Mouse (Mus musculus) intestine, embryonic 15.5 days (tissue): Measurements from ENCODE around the gene Cpeb1. TPM values are rescaled to one million over a fixed set of nuclear protein-coding genes. Genes with fewer than 3 reads are reported as not detected.

Source experiments
- ATAC-seq: fragments of 200-750 bp; cut with Nextera tagmentation; 2 replicates; pipeline ENCODE4 v1.8.0; 2017; ENCODE audit warnings: moderate TSS enrichment, moderate library complexity
- H3K27ac ChIP-seq: fragments of 300-500 bp; sonication (generic); 2 replicates; pipeline ENCODE4 v1.5.1; 2015; ENCODE audit warnings: mild to moderate bottlenecking, inconsistent platforms
- H3K27me3 ChIP-seq: fragments of 300-500 bp; sonication (generic); replicated peaks from 2 replicates; pipeline ENCODE4 v1.6.1; 2015; ENCODE audit warnings: inconsistent platforms
- H3K36me3 ChIP-seq: fragments of 300-500 bp; sonication (generic); 2 replicates; pipeline ENCODE4 v1.6.1; 2015; ENCODE audit warnings: inconsistent platforms
- H3K4me1 ChIP-seq: fragments of 300-500 bp; sonication (generic); replicated peaks from 2 replicates; pipeline ENCODE4 v1.6.1; 2015; ENCODE audit warnings: inconsistent platforms
- H3K4me2 ChIP-seq: fragments of 300-500 bp; sonication (generic); replicated peaks from 2 replicates; pipeline ENCODE4 v1.6.1; 2015; ENCODE audit warnings: mild to moderate bottlenecking, inconsistent platforms
- H3K4me3 ChIP-seq: fragments of 300-500 bp; sonication (generic); replicated peaks from 2 replicates; pipeline ENCODE4 v1.5.1; 2015; ENCODE audit warnings: inconsistent platforms
- H3K9ac ChIP-seq: fragments of 300-500 bp; sonication (generic); 2 replicates; pipeline ENCODE4 v1.6.1; 2015; ENCODE audit warnings: inconsistent platforms
- H3K9me3 ChIP-seq: fragments of 300-500 bp; sonication (generic); 2 replicates; pipeline ENCODE4 v1.6.1; 2016; ENCODE audit warnings: inconsistent platforms
- WGBS: fragments of 180-500 bp; shearing (Covaris S2); methylation state at CpG from one replicate; pipeline ENCODE4 v1.1.7; 2015; 5-methylcytosine and 5-hydroxymethylcytosine counted together
- polyA plus RNA-seq: library from polyadenylated mRNA; unstranded; fragments of >200 nt; fragmentation: Nextera tagmentation; extraction: Ambion mirVana; gene quantifications from 2 replicates; pipeline ENCODE4 v1.2.1, GENCODE M21; 2015

The Cpeb1 gene
- polyA plus RNA-seq, 1 experiment from 2014 or later: 0.78 TPM

DNA sequence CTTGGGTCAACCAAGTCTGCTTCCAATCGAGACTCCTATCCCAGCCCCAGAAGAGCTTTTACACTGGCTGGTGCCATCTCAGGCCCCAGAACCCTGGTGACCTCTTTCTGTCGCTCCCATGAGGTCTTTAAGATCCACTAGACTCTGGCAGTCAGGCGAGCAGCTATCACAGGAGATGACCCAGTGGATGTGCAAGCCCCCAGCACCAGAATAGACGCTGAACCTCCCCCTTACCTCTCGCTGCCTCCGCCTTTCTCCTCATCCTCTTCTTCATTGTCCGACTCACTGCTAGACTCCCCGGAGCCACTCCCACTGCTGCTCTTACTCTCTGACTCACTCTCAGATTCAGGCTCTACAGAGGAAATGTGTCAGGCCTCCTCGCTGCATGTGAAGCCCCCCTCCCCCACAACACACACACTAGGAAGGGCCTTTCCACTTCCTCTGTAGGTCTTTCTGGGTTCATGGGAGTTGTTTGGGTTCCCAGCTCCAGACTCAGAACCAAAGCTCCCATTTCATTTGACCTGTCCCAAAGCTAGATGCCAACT, 9.7 kb upstream of the Cpeb1 start:
- ATAC-seq: no peak
- H3K27me3 ChIP-seq: peaks cover 6% of the 10 kb centered on the region; the same call in 1 of the 2 replicates
- 76% methylated on average over 9 of the region's 9 CpGs for WGBS
- H3K4me1 ChIP-seq: no peaks in the 10 kb centered on the region
- no peaks in the 10 kb centered on the region for H3K9me3 ChIP-seq
- H3K36me3 ChIP-seq: no peaks in the 10 kb centered on the region
- H3K4me2 ChIP-seq: no peak overlapping the region
- H3K27ac ChIP-seq: no peak overlapping the region
- H3K9ac ChIP-seq: no peak overlapping the region
- no peak overlapping the region for H3K4me3 ChIP-seq

DNA sequence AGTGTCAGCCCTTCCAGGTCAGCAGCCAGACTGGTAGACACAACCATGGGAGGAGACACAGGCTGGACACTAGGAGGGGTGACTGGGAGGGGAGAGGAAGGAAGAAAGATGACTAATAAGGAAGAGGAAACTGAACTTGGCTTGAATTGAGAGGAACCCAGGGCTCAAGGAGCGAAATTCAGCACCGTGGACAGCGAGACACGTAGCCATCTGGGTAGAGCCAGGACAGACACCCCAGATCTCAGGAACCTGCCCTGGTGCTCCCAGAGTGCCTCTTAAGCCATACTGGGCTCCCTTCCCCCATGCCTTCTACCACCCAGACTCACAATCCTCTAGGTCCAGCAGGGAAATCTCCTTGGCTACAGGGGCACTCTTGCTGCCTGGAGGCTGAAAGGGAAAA, 8.9 kb upstream of the Cpeb1 start:
- no peaks in the 10 kb centered on the region for H3K36me3 ChIP-seq
- no peak for ATAC-seq
- peaks cover 6% of the 10 kb centered on the region; the same call in 1 of the 2 replicates for H3K27me3 ChIP-seq
- no peaks in the 10 kb centered on the region for H3K9me3 ChIP-seq
- H3K4me3 ChIP-seq: no peak overlapping the region
- no peaks in the 10 kb centered on the region for H3K4me1 ChIP-seq
- 4% methylated on average over 4 of the region's 4 CpGs for WGBS
- no peak overlapping the region for H3K27ac ChIP-seq
- H3K4me2 ChIP-seq: no peak overlapping the region
- no peak overlapping the region for H3K9ac ChIP-seq

DNA sequence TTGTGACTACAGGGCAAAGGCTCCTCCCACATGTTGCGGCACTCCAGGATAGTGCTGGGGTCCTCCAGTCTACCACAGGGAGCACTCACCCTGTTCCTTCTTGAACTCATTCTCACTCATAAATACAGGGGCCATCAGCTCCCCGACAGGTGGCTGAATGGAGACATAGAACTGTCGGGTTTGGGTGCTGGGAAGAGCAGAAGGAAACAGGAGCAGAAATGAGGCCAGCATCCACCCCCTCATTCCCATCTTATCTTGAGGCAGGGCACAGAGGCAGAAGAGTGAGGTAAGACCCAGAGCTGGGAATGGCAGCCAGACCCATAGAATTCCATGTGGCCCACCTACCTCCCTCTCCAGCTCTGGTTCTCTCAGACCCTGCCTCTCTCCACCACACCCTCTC, 7.5 kb upstream of the Cpeb1 start:
- H3K27me3 ChIP-seq: peaks cover 11% of the 10 kb centered on the region; the same call in 1 of the 2 replicates
- 75% methylated on average over 3 of the region's 3 CpGs for WGBS
- H3K4me2 ChIP-seq: no peak overlapping the region
- no peaks in the 10 kb centered on the region for H3K36me3 ChIP-seq
- no peak overlapping the region for H3K27ac ChIP-seq
- ATAC-seq: no peak
- H3K9me3 ChIP-seq: no peaks in the 10 kb centered on the region
- H3K4me3 ChIP-seq: no peak overlapping the region
- H3K9ac ChIP-seq: no peak overlapping the region
- H3K4me1 ChIP-seq: no peaks in the 10 kb centered on the region

DNA sequence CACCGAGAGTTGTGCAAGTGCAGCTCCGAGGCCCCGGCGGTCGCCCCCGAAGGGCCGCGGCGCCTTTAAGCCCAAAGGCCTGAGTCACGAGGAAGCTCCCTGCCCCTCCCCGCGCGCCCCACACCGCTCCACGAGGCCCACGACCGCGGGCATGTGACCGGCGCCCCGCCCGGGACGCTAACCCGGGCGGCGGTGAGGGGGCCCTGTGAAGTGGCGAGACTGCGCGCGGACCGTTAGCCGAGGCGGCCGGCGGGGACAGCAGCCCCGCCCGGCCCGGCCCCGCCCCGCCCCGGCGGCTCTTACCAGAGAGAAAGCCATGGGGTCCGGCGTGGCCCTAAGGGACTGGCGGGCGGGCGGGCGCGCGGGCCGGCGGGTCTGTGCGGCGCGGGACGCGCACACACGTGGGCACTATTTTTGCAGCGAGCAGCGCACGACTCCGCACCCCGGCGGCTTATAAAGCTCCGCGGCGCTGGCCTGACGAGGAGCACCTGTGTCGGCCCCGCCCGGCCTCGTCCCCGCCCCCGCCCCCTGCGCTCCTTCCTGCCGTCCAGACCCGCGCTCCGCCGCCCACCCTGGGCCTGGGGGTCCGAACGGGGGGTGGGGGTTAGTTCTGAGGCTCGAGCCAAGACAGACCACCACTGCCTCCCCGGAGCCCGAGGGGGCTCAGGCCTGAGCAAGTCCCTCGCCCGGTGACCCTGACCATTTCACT, 780 bp downstream of the Cpeb1 start:
- Histone ChIP-seq H3K27ac (no peak overlapping the region), H3K9ac (peak overlapping the region; percentile 28; the same call in 1 of the 2 replicates), H3K4me1 (peaks cover 23% of the 10 kb centered on the region), H3K36me3 (no peaks in the 10 kb centered on the region), H3K9me3 (no peaks in the 10 kb centered on the region), H3K4me2 (peak overlapping the region; percentile 95), H3K4me3 (peak overlapping the region; percentile 52), H3K27me3 (peaks cover 64% of the 10 kb centered on the region)
- ATAC-seq: peak; percentile 71
- WGBS: 1% methylated on average over 68 of the region's 87 CpGs

DNA sequence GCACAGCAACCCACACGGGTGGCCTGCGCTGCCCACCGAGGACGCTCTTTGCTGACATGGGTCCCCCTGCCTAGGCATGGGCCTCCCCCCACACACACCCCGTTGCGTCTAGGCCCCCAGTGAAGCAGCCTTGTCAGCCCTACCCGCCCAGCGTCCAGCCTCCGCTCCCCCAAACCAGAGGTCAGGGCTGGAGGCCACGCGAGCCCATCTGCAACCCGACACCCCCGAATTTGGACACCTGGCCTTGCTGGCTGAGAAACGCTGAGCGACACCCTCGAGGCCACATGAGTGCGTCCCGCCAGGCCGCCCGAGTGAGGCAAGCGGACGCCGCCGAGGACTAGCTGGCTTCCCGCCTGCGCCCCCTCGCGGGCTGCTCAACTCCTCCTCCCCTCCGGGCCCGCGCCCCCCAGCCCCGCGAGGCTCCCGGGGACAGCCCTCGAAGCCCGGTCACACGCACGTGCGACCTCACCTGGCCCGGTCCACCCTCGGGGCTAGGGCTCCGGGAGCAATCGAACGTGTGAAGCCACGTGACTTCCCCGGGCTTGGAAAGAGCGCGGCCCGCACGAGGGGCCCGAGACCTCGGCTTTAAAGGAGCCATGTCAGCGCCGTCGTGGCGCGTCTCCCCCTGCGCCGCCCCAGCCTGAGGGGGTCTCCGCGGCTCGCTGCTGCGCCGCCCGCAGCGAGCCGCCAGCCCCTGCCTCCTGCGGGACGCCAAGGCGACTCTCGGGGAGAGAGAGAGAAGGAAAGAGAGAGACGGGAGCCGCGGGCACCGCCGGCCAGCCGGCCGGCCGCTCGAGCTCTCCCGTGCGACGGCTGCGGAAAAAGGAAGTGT, 1.6 kb downstream of the Cpeb1 start:
- WGBS: 3% methylated on average over 73 of the region's 84 CpGs
- H3K27ac ChIP-seq: no peak overlapping the region
- H3K4me1 ChIP-seq: peaks cover 23% of the 10 kb centered on the region
- peaks cover 64% of the 10 kb centered on the region for H3K27me3 ChIP-seq
- peak overlapping the region; percentile 95 for H3K4me2 ChIP-seq
- peak; percentile 47 for ATAC-seq
- no peak overlapping the region for H3K9ac ChIP-seq
- no peaks in the 10 kb centered on the region for H3K36me3 ChIP-seq
- peak overlapping the region; percentile 52 for H3K4me3 ChIP-seq
- H3K9me3 ChIP-seq: no peaks in the 10 kb centered on the region

DNA sequence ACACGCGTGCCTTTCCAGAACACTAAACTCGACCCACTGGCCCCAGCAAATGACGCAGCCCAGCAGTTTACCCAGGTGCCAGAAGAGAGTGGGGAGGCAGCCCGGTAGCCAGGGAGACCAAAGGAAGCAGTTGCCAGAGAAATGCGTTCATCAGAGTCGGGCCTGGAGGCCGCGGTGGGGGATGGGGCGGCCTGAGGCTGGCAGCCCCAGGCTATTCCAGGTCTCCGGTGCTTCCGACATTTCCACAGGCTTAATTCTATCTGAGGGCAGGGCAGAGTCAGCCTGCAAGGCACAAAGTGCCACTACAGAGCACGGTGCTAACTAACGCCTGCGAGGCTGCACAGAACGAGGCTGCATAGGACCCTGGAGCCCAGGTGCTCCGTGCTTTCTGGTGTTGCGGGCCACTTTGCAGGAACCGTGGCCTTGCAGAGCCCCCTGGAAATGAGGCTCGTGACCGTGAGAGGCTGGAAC, 2.3 kb downstream of the Cpeb1 start:
- peaks cover 23% of the 10 kb centered on the region for H3K4me1 ChIP-seq
- 6% methylated on average over 21 of the region's 21 CpGs for WGBS
- no peaks in the 10 kb centered on the region for H3K9me3 ChIP-seq
- peak; percentile 20; the same call in 1 of the 2 replicates for ATAC-seq
- H3K36me3 ChIP-seq: no peaks in the 10 kb centered on the region
- peaks cover 61% of the 10 kb centered on the region for H3K27me3 ChIP-seq
- H3K9ac ChIP-seq: no peak overlapping the region
- peak overlapping the region; percentile 95 for H3K4me2 ChIP-seq
- no peak overlapping the region for H3K4me3 ChIP-seq
- no peak overlapping the region for H3K27ac ChIP-seq

DNA sequence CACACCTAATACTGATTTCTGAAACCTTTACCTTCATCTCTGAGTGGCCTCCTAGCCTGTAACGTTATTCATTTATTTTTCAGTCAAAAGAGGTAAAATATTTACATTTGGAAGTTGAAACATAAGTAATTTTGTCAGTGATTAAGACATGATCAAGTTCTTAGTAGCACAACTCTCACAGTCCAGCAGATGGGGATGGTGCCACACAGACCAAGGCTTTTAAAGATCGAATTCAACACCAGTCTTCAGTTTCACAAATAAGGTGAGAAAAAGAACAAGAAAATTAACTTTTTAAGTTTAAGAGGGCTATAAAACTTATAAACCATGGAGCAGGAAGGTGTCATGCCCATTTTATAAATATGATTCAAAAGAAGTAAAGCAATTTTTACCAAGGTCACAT, 56.3 kb downstream of the Cpeb1 start:
- Histone ChIP-seq H3K36me3 (no peaks in the 10 kb centered on the region), H3K9me3 (no peaks in the 10 kb centered on the region), H3K4me3 (no peak overlapping the region), H3K4me1 (no peaks in the 10 kb centered on the region), H3K9ac (no peak overlapping the region), H3K4me2 (no peak overlapping the region), H3K27me3 (no peaks in the 10 kb centered on the region), H3K27ac (no peak overlapping the region)
- ATAC-seq: no peak
- WGBS: 40% methylated on average over 2 of the region's 2 CpGs

DNA sequence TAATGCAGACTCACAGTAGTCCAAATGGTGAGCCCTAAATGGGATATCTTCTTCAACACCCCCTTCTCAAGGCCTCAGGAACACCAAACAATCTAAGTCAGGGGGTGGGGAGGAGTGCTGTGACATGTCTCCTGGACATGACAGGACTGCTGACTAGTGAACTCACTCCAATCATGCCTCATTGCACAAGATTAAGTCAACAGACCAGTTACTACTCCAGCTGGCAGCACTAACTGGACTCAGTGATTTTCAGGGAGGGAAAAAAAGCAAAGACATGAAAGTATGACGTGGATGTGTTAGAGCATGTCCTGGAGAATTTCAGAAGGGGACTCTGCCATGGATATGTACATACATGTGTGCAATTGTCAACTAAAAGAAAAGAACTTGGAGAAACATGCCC, 75.9 kb downstream of the Cpeb1 start:
- no peaks in the 10 kb centered on the region for H3K9me3 ChIP-seq
- no peak overlapping the region for H3K9ac ChIP-seq
- no peaks in the 10 kb centered on the region for H3K27me3 ChIP-seq
- H3K4me3 ChIP-seq: no peak overlapping the region
- H3K36me3 ChIP-seq: no peaks in the 10 kb centered on the region
- H3K4me1 ChIP-seq: no peaks in the 10 kb centered on the region
- H3K4me2 ChIP-seq: no peak overlapping the region
- WGBS: 84% methylated on average over 1 of the region's 1 CpGs
- no peak overlapping the region for H3K27ac ChIP-seq
- no peak for ATAC-seq

DNA sequence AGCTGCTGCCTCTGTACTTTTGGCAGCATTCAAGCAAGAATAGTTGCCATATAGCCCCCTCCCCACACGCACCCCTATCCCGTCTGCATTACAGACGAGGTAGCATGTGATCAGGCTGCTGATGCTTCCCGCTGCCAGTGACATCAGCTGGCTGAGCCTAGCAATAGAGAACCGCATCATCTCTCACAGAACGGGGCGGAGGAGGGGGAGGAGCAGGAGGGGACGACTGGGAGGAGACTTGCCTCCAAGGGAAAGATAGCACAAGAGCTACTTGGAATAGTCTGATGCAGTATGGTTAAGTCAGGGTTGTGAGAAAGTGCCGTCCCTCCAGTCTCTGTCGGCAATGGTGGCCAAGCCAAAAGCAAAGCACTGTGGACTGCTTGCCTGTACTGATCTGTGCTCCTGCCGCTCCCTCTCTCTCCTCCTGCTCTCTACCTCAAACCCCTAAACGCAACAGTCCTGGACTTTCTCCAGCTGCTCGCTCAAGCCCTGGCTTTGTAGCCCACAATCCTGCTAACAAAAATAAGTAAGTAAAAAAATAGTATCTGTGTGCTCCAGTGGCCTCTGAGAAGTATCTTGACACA, 82.8 kb downstream of the Cpeb1 start:
- Histone ChIP-seq H3K9ac (no peak overlapping the region), H3K9me3 (no peaks in the 10 kb centered on the region), H3K27ac (no peak overlapping the region), H3K4me2 (peak overlapping the region; percentile 44), H3K4me3 (no peak overlapping the region), H3K4me1 (no peaks in the 10 kb centered on the region), H3K27me3 (peaks cover 3% of the 10 kb centered on the region; the same call in 1 of the 2 replicates), H3K36me3 (no peaks in the 10 kb centered on the region)
- peak; percentile 59 for ATAC-seq
- 9% methylated on average over 13 of the region's 13 CpGs for WGBS

DNA sequence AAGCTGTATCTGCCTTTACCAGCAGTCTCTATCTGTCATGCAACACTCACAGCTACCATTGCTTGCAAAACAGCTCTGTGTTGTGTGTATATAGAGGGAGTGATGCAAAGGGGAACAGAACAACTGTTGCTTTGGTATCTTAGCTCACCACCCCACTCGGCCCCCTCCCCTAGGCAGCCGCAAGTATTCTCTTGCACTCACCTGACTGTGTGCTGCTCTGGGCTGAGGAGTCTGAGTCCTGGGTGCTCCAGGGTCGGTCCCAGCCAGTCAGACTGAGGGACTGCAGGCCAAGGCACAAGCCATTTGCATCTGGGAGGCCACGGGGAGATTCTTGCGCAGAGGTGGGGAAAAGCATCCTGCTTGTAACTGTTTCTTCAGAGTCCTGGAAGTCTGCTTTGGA, 83.5 kb downstream of the Cpeb1 start:
- Histone ChIP-seq H3K27ac (no peak overlapping the region), H3K9ac (no peak overlapping the region), H3K36me3 (no peaks in the 10 kb centered on the region), H3K9me3 (no peaks in the 10 kb centered on the region), H3K4me1 (no peaks in the 10 kb centered on the region), H3K4me3 (no peak overlapping the region), H3K27me3 (peaks cover 3% of the 10 kb centered on the region; the same call in 1 of the 2 replicates), H3K4me2 (no peak overlapping the region)
- 22% methylated on average over 5 of the region's 5 CpGs for WGBS
- ATAC-seq: no peak

DNA sequence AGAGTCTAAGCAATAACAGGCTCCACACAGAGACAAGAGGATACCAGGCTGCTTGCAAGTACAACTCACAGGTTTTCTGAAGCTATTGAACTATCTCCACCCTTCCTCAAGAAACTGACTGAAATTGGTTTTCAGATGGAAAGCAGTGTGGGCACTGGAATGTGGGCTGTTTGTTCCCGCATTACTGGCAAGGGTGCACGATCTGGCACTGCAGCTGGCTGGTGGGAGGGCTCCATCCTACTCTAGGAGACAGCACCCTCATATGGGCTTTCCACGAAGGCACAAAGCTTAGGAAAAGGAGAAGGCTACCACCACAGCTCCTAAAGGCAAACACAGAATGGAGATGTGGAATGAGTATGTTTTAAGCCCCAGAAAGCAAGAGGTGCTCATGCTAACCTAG, 85.5 kb downstream of the Cpeb1 start:
- Histone ChIP-seq H3K9me3 (no peaks in the 10 kb centered on the region), H3K27me3 (peaks cover 3% of the 10 kb centered on the region; the same call in 1 of the 2 replicates), H3K4me2 (no peak overlapping the region), H3K27ac (no peak overlapping the region), H3K9ac (no peak overlapping the region), H3K4me1 (no peaks in the 10 kb centered on the region), H3K4me3 (no peak overlapping the region), H3K36me3 (no peaks in the 10 kb centered on the region)
- WGBS: 62% methylated on average over 3 of the region's 3 CpGs
- no peak for ATAC-seq

DNA sequence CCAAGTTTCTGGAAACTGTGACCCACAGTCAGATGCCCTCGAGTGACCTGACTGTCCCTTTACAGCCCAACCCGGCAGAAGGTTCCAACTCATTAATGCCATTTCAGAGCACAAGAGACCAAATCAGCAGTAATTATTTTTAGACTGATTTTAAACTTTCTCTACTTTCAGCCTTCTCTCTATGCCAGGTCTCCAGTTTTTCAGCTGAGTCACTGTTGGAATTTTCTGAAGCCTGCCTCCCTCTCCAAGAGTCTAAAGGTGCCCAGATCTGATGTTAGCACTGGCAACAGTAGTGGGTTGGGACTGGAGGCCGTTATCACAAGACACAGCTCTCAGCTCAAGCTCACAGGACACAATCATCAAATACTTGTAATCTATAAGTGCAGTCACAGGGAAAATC, 87.3 kb downstream of the Cpeb1 start:
- no peaks in the 10 kb centered on the region for H3K9me3 ChIP-seq
- 75% methylated on average over 3 of the region's 3 CpGs for WGBS
- no peak overlapping the region for H3K4me2 ChIP-seq
- 0 out of 2 replicates have a peak, but pooled peaks cover 3% of the 10 kb centered on the region for H3K27me3 ChIP-seq
- no peaks in the 10 kb centered on the region for H3K36me3 ChIP-seq
- H3K4me1 ChIP-seq: no peaks in the 10 kb centered on the region
- H3K9ac ChIP-seq: no peak overlapping the region
- no peak overlapping the region for H3K27ac ChIP-seq
- H3K4me3 ChIP-seq: no peak overlapping the region
- no peak for ATAC-seq
